Comparison of ENCODE assay signal across 23 mouse cellular contexts in genomic region chr1:86232631-86233030, GRCm38 (mm10).
A peak's percentile ranks its signal among the peaks of the same experiment; 100 is the strongest.
DNase-seq lines count a peak whose midpoint lies in the region; ATAC-seq lines count a peak whose summit lies in the region.
"Had no signal": no experiment of that assay in that cellular context is flagged by ENCODE, and none has a peak within 500 bp of the region (broad histone marks: within the 10 kb centered on the region; RNA-seq: fewer than 3 reads in every experiment).

No protein-coding gene starts in this region.

- no peak for DNase-seq in heart, adult 8-10 months (ENCODE audit: low spot score)
- DNase-seq in heart, postnatal 4 days: no peak
- no peak for DNase-seq in kidney, adult 11 months
- no peak for DNase-seq in right cerebral cortex, adult 2 months (ENCODE audit: low spot score in 2 of 2)
- DNase-seq: adrenal gland, adult 2 months; adrenal gland, postnatal 25 days; cerebellum, adult 18-20 months; cerebellum, adult 9-11 months; cerebellum, postnatal 36 days; gastrocnemius, adult 2 months; gastrocnemius, postnatal 25 days had no signal

- no peak overlapping the region for H3K4me3 ChIP-seq in heart, embryonic 12.5 days
- H3K4me3 ChIP-seq in heart, embryonic 16.5 days (ENCODE audit: low read length): no peak overlapping the region
- H3K4me3 ChIP-seq in kidney, embryonic 16.5 days (ENCODE audit: low read length): no peak overlapping the region
- no peak overlapping the region for H3K4me3 ChIP-seq in macrophage (ENCODE audit: inconsistent target)
- H3K4me3 ChIP-seq: embryonic facial prominence, embryonic 15.5 days; erythroblast, embryonic 14.5 days; forebrain, embryonic 10.5 days; gastrocnemius, adult 2 months; hindbrain, embryonic 10.5 days had no signal

- peak overlapping the region; percentile 20 for H3K27ac ChIP-seq in heart, embryonic 12.5 days (ENCODE audit: poor library complexity, severe bottlenecking)
- 0 out of 2 replicates have a peak overlapping the region, but pooled peaks have one; percentile 11 for H3K27ac ChIP-seq in heart, embryonic 16.5 days (ENCODE audit: low read length)
- peak overlapping the region; percentile 45; the same call in 1 of the 2 replicates for H3K27ac ChIP-seq in kidney, embryonic 16.5 days (ENCODE audit: low read length)
- H3K27ac ChIP-seq in macrophage: peak overlapping the region; percentile 90
- H3K27ac ChIP-seq: embryonic facial prominence, embryonic 15.5 days; forebrain, embryonic 10.5 days; gastrocnemius, adult 2 months; hindbrain, embryonic 10.5 days had no signal

- peak; percentile 43 for ATAC-seq in heart, embryonic 12.5 days (ENCODE audit: insufficient number of reproducible peaks, low FRiP score)
- peak; percentile 47 for ATAC-seq in heart, embryonic 16.5 days (replicated peaks; ENCODE audit: extremely low read depth, insufficient read depth, low FRiP score)
- no peak for ATAC-seq in kidney, embryonic 16.5 days (ENCODE audit: low FRiP score, low TSS enrichment)
- ATAC-seq: forebrain, embryonic 14.5 days; hindbrain, embryonic 16.5 days; inflammation-experienced regulatory T-cells, adult 6 months; intestine, postnatal 0 days had no signal

- H3K36me3 ChIP-seq in heart, embryonic 12.5 days: no peaks in the 10 kb centered on the region
- no peaks in the 10 kb centered on the region for H3K36me3 ChIP-seq in heart, embryonic 16.5 days (ENCODE audit: control insufficient read depth, insufficient read depth)
- H3K36me3 ChIP-seq in kidney, embryonic 16.5 days (ENCODE audit: insufficient read depth, low read length): no peaks in the 10 kb centered on the region
- no peaks in the 10 kb centered on the region for H3K36me3 ChIP-seq in macrophage (ENCODE audit: inconsistent target)
- H3K36me3 ChIP-seq: embryonic facial prominence, embryonic 15.5 days; forebrain, embryonic 10.5 days; hindbrain, embryonic 10.5 days had no signal

- no peaks in the 10 kb centered on the region for H3K79me2 ChIP-seq in macrophage (ENCODE audit: inconsistent target)

- H3K9me3 ChIP-seq in heart, embryonic 12.5 days (replicated peaks): no peaks in the 10 kb centered on the region
- no peaks in the 10 kb centered on the region for H3K9me3 ChIP-seq in heart, embryonic 16.5 days (replicated peaks; ENCODE audit: control insufficient read depth, low read length)
- H3K9me3 ChIP-seq in kidney, embryonic 16.5 days (ENCODE audit: low read length): no peaks in the 10 kb centered on the region
- H3K9me3 ChIP-seq: embryonic facial prominence, embryonic 15.5 days; forebrain, embryonic 10.5 days; hindbrain, embryonic 10.5 days had no signal

- H3K4me1 ChIP-seq in heart, embryonic 12.5 days (replicated peaks): peaks cover 28% of the 10 kb centered on the region
- peaks cover 15% of the 10 kb centered on the region for H3K4me1 ChIP-seq in heart, embryonic 16.5 days (ENCODE audit: control insufficient read depth, insufficient read depth, low read length)
- no peaks in the 10 kb centered on the region; the same call in 1 of the 2 replicates for H3K4me1 ChIP-seq in kidney, embryonic 16.5 days (ENCODE audit: insufficient read depth, low read length)

- no peak overlapping the region for H3K9ac ChIP-seq in heart, embryonic 12.5 days
- H3K9ac ChIP-seq in heart, embryonic 16.5 days (ENCODE audit: low read length): no peak overlapping the region
- H3K9ac ChIP-seq in kidney, embryonic 16.5 days (replicated peaks; ENCODE audit: low read length): no peak overlapping the region
- H3K9ac ChIP-seq: embryonic facial prominence, embryonic 15.5 days had no signal

- no peaks in the 10 kb centered on the region for H3K27me3 ChIP-seq in heart, embryonic 12.5 days (replicated peaks)
- H3K27me3 ChIP-seq in heart, embryonic 16.5 days (ENCODE audit: control insufficient read depth, insufficient read depth, low read length): no peaks in the 10 kb centered on the region
- no peaks in the 10 kb centered on the region for H3K27me3 ChIP-seq in kidney, embryonic 16.5 days (ENCODE audit: insufficient read depth, low read length)
- H3K27me3 ChIP-seq: embryonic facial prominence, embryonic 15.5 days had no signal

- no peak overlapping the region for H3K4me2 ChIP-seq in heart, embryonic 12.5 days
- H3K4me2 ChIP-seq in heart, embryonic 16.5 days (ENCODE audit: low read depth, low read length): no peak overlapping the region
- H3K4me2 ChIP-seq in kidney, embryonic 16.5 days (replicated peaks; ENCODE audit: low read depth, low read length): no peak overlapping the region
- H3K4me2 ChIP-seq: embryonic facial prominence, embryonic 15.5 days had no signal

- WGBS in heart, embryonic 12.5 days: 35% methylated on average over 5 of the region's 5 CpGs
- 35% methylated on average over 5 of the region's 5 CpGs for WGBS in heart, embryonic 16.5 days
- WGBS in kidney, embryonic 16.5 days: 61% methylated on average over 5 of the region's 5 CpGs
- 95% methylated on average over 5 of the region's 5 CpGs for WGBS in macrophage (ENCODE audit: missing documents)

Comparison
In these comparisons a context has a peak if more than half of its experiments do, and no peak if none do; other contexts are left out.
1. H3K27ac ChIP-seq: peak in every context shown above with its lines; median percentile 90 in macrophage; 45 in kidney, embryonic 16.5 days; 20 in heart, embryonic 12.5 days; 11 in heart, embryonic 16.5 days.